Comparison of ENCODE assay signal across 14 mouse cellular contexts in genomic region chr2:163350443-163350842, GRCm38 (mm10). TPM values are rescaled to one million over a fixed set of nuclear protein-coding genes. Genes with fewer than 3 reads are reported as not detected.
DNase-seq lines count a peak whose midpoint lies in the region; ATAC-seq and TF ChIP-seq lines count a peak whose summit lies in the region.
"Had no signal": no experiment of that assay in that cellular context is flagged by ENCODE, and none has a peak within 500 bp of the region (broad histone marks: within the 10 kb centered on the region; RNA-seq: fewer than 3 reads in every experiment).

No protein-coding gene starts in this region.

- H3K4me3 ChIP-seq in heart, adult 2 months, result no peak overlapping the region
- no peak overlapping the region for H3K4me3 ChIP-seq in midbrain, postnatal 0 days (ENCODE audit: low read depth, low read length)
- H3K4me3 ChIP-seq in midbrain, embryonic 15.5 days, result no peak overlapping the region
- H3K4me3 ChIP-seq in liver, adult 2 months (ENCODE audit: insufficient read depth, low read depth, low read length), result no peak overlapping the region
- H3K4me3 ChIP-seq in stomach, embryonic 16.5 days (replicated peaks; ENCODE audit: low read length), result no peak overlapping the region
- H3K4me3 ChIP-seq: hindbrain, embryonic 10.5 days; limb, embryonic 12.5 days had no signal

- intact Hi-C loops in heart, adult 2 months (cut with DNase I), result no loop called here

- no peaks in the 10 kb centered on the region for H3K9me3 ChIP-seq in midbrain, postnatal 0 days (ENCODE audit: low read length)
- H3K9me3 ChIP-seq in midbrain, embryonic 15.5 days, result no peaks in the 10 kb centered on the region
- H3K9me3 ChIP-seq in stomach, embryonic 16.5 days (replicated peaks; ENCODE audit: control insufficient read depth, low read length), result no peaks in the 10 kb centered on the region
- H3K9me3 ChIP-seq: hindbrain, embryonic 10.5 days; limb, embryonic 12.5 days had no signal

- peaks cover 8% of the 10 kb centered on the region for H3K36me3 ChIP-seq in heart, adult 2 months (ENCODE audit: control insufficient read depth, insufficient read depth, low read length)
- no peaks in the 10 kb centered on the region for H3K36me3 ChIP-seq in midbrain, postnatal 0 days (ENCODE audit: insufficient read depth, low read length)
- no peaks in the 10 kb centered on the region for H3K36me3 ChIP-seq in midbrain, embryonic 15.5 days (replicated peaks)
- H3K36me3 ChIP-seq in liver, adult 2 months (ENCODE audit: control insufficient read depth, insufficient read depth, low read length), result no peaks in the 10 kb centered on the region
- no peaks in the 10 kb centered on the region for H3K36me3 ChIP-seq in stomach, embryonic 16.5 days (ENCODE audit: control insufficient read depth, insufficient read depth, low read length)
- H3K36me3 ChIP-seq: hindbrain, embryonic 10.5 days; limb, embryonic 12.5 days had no signal

- TF ChIP-seq CTCF in heart, adult 2 months (IDR thresholded peaks at IDR 0.05), result peak; percentile 59
- peak; percentile 43 for TF ChIP-seq CTCF in midbrain, postnatal 0 days (IDR thresholded peaks at IDR 0.05)
- peak; percentile 65 for TF ChIP-seq CTCF in liver, adult 2 months (IDR thresholded peaks at IDR 0.05; ENCODE audit: low read depth, low read length)

- 38% methylated on average over 5 of the region's 5 CpGs for WGBS in heart, adult 2 months
- WGBS in midbrain, postnatal 0 days, result 53% methylated on average over 5 of the region's 5 CpGs
- WGBS in midbrain, embryonic 15.5 days, result 59% methylated on average over 5 of the region's 5 CpGs
- WGBS in liver, adult 2 months, result 56% methylated on average over 5 of the region's 5 CpGs
- WGBS in stomach, embryonic 16.5 days, result 45% methylated on average over 5 of the region's 5 CpGs

- H3K4me2 ChIP-seq in midbrain, postnatal 0 days (ENCODE audit: low read depth, low read length, poor library complexity, severe bottlenecking), result no peak overlapping the region
- H3K4me2 ChIP-seq in midbrain, embryonic 15.5 days, result no peak overlapping the region
- no peak overlapping the region for H3K4me2 ChIP-seq in stomach, embryonic 16.5 days (ENCODE audit: low read depth, low read length)
- H3K4me2 ChIP-seq: limb, embryonic 12.5 days had no signal

- no peak for ATAC-seq in midbrain, postnatal 0 days (ENCODE audit: low FRiP score)
- ATAC-seq in midbrain, embryonic 15.5 days (replicated peaks), result no peak
- ATAC-seq in stomach, embryonic 16.5 days (ENCODE audit: insufficient read depth, low FRiP score), result no peak
- ATAC-seq: midbrain, embryonic 16.5 days had no signal

- peak overlapping the region; percentile 53 for H3K27ac ChIP-seq in heart, adult 2 months
- no peak overlapping the region for H3K27ac ChIP-seq in midbrain, postnatal 0 days (ENCODE audit: low read depth, low read length)
- no peak overlapping the region for H3K27ac ChIP-seq in midbrain, embryonic 15.5 days
- H3K27ac ChIP-seq in liver, adult 2 months (replicated peaks; ENCODE audit: insufficient read depth, low read depth, low read length), result no peak overlapping the region
- peak overlapping the region; percentile 84 for H3K27ac ChIP-seq in stomach, embryonic 16.5 days (ENCODE audit: low read length)
- H3K27ac ChIP-seq: hindbrain, embryonic 10.5 days had no signal

- H3K79me2 ChIP-seq in heart, adult 2 months (replicated peaks; ENCODE audit: control insufficient read depth, insufficient read depth, low read length), result no peaks in the 10 kb centered on the region
- no peaks in the 10 kb centered on the region for H3K79me2 ChIP-seq in liver, adult 2 months (ENCODE audit: control insufficient read depth, insufficient read depth, low read length)

- H3K9ac ChIP-seq in heart, adult 2 months (ENCODE audit: low read depth, low read length), result no peak overlapping the region
- H3K9ac ChIP-seq in midbrain, postnatal 0 days (replicated peaks; ENCODE audit: low read length, poor library complexity, severe bottlenecking), result no peak overlapping the region
- H3K9ac ChIP-seq in midbrain, embryonic 15.5 days, result no peak overlapping the region
- H3K9ac ChIP-seq in liver, adult 2 months (ENCODE audit: low read depth, low read length), result no peak overlapping the region
- H3K9ac ChIP-seq in stomach, embryonic 16.5 days (ENCODE audit: low read length), result no peak overlapping the region
- H3K9ac ChIP-seq: limb, embryonic 12.5 days had no signal

- H3K4me1 ChIP-seq in heart, adult 2 months (ENCODE audit: control insufficient read depth, insufficient read depth, low read length), result peaks cover 8% of the 10 kb centered on the region
- 0 out of 2 replicates have a peak, but pooled peaks cover 3% of the 10 kb centered on the region for H3K4me1 ChIP-seq in midbrain, postnatal 0 days (ENCODE audit: insufficient read depth, low read length)
- H3K4me1 ChIP-seq in midbrain, embryonic 15.5 days, result peaks cover 3% of the 10 kb centered on the region; the same call in 1 of the 2 replicates
- H3K4me1 ChIP-seq in liver, adult 2 months (ENCODE audit: control insufficient read depth, insufficient read depth, low read length), result no peaks in the 10 kb centered on the region
- peaks cover 17% of the 10 kb centered on the region for H3K4me1 ChIP-seq in stomach, embryonic 16.5 days (ENCODE audit: control insufficient read depth, insufficient read depth, low read length)

- H3K27me3 ChIP-seq in heart, adult 2 months (ENCODE audit: control insufficient read depth, insufficient read depth, low read length), result no peaks in the 10 kb centered on the region
- H3K27me3 ChIP-seq in midbrain, postnatal 0 days (ENCODE audit: insufficient read depth, low read length), result no peaks in the 10 kb centered on the region
- H3K27me3 ChIP-seq in midbrain, embryonic 15.5 days (replicated peaks), result no peaks in the 10 kb centered on the region
- no peaks in the 10 kb centered on the region for H3K27me3 ChIP-seq in liver, adult 2 months (ENCODE audit: control insufficient read depth, insufficient read depth, low read length)
- no peaks in the 10 kb centered on the region for H3K27me3 ChIP-seq in stomach, embryonic 16.5 days (ENCODE audit: control insufficient read depth, insufficient read depth, low read length)

- TF ChIP-seq EP300 in heart, adult 2 months (IDR thresholded peaks at IDR 0.05; ENCODE audit: insufficient read depth, low read depth, low read length), result no peak

- no peak for TF ChIP-seq POLR2A in heart, adult 2 months (IDR thresholded peaks at IDR 0.05; ENCODE audit: insufficient read depth, low read depth, low read length)
- no peak for TF ChIP-seq POLR2A in liver, adult 2 months (IDR thresholded peaks at IDR 0.05; ENCODE audit: extremely low read depth, insufficient read depth, low read length)

- DNase-seq in heart, adult 2 months, result no peak
- DNase-seq in heart, adult 8-10 months (ENCODE audit: low spot score), result no peak
- DNase-seq in midbrain, postnatal 0 days (ENCODE audit: low spot score), result no peak
- no peak for DNase-seq in liver, adult 2 months (ENCODE audit: extremely low read depth, low read depth, low spot score)
- DNase-seq in layer of hippocampus, adult 11-12 months (ENCODE audit: low spot score), result no peak
- no peak for DNase-seq in layer of hippocampus, adult 8-10 months (ENCODE audit: low spot score in 2 of 2)
- DNase-seq: cerebellum, postnatal 36 days; gastrocnemius, postnatal 10 days; kidney, postnatal 4 days had no signal

RNA-seq across cellular contexts. Expression of gene Jph2, which starts 47.4 kb away (rescaled TPM):
- 100 to 1,000 TPM; 389 to 391 TPM for total RNA-seq in heart, adult 2 months (2021)
- 193 and 253 TPM in 2 replicates for polyA plus RNA-seq in heart, adult 2 months (2012; rRNA removed)
- 100 to 1,000 TPM; 423 to 464 (median 433) TPM for total RNA-seq in heart, adult 8-10 months (2022)
- total RNA-seq in midbrain, postnatal 0 days (2014; rRNA removed), result 2.3 and 3.5 TPM in 2 replicates
- 1.5 and 2.2 TPM in 2 replicates for polyA plus RNA-seq in midbrain, postnatal 0 days (2015; fragmentation: Nextera tagmentation; extraction: Ambion mirVana)
- 0.93 and 0.94 TPM in 2 replicates for polyA plus RNA-seq in midbrain, embryonic 15.5 days (2015; fragmentation: Nextera tagmentation; extraction: Ambion mirVana)
- 0.07 and 0.09 TPM in 2 replicates for total RNA-seq in liver, adult 2 months (2014; rRNA removed)
- polyA plus RNA-seq in liver, adult 2 months (2012; rRNA removed), result 0.07 and 0.10 TPM in 2 replicates
- polyA plus RNA-seq in stomach, embryonic 16.5 days (2015; fragmentation: Nextera tagmentation; extraction: Ambion mirVana), result 8.5 and 11.2 TPM in 2 replicates
- under 1 TPM; 0.27 to 0.48 (median 0.42) TPM for total RNA-seq in layer of hippocampus, adult 8-10 months (2022)

Comparison
In these comparisons a context has a peak if more than half of its experiments do, and no peak if none do; other contexts are left out.
1. H3K27ac ChIP-seq: peak in heart, adult 2 months (single experiment) and stomach, embryonic 16.5 days (single experiment); none in midbrain, postnatal 0 days (single experiment), midbrain, embryonic 15.5 days (single experiment) and liver, adult 2 months (single experiment).
2. RNA of gene Jph2, which starts 47.4 kb away (total RNA-seq): 423 to 464 TPM in heart, adult 8-10 months and 389 to 391 TPM in heart, adult 2 months; 2.3 to 3.5 TPM in midbrain, postnatal 0 days, 0.27 to 0.48 TPM in layer of hippocampus, adult 8-10 months and 0.07 to 0.09 TPM in liver, adult 2 months; every median in the first group is over 10 times any median in the second.
3. Peak in every context shown above with its lines, with median percentiles within 50 percentile points of each other: CTCF ChIP-seq.